Mouse (Mus musculus) MEL (cell line): ENCODE results near the gene Taf1c.

Experiments
- CTCF ChIP-seq, 3 experiments: IDR thresholded peaks in 2 of 3; conservative IDR thresholded peaks in 1 of 3; 2 replicates each; pipeline ENCODE4 v1.5.1; 2011 to 2012; ENCODE audit warnings: low read length in 3 of 3, low read depth in 2 of 3, mild to moderate bottlenecking in 2 of 3, improper control_type of control experiment in 1 of 3, inconsistent platforms in 1 of 3, mixed read lengths in 1 of 3, moderate library complexity in 1 of 3; ENCODE audit not compliant: control insufficient read depth in 1 of 3, insufficient read depth in 1 of 3, poor library complexity in 1 of 3, severe bottlenecking in 1 of 3
- HCFC1 ChIP-seq: IDR thresholded peaks from 2 replicates; pipeline ENCODE4 v1.6.1; 2012; ENCODE audit warnings: low read depth, mild to moderate bottlenecking, inconsistent platforms, low read length, improper control_type of control experiment, moderate library complexity
- POLR2A ChIP-seq, 2 experiments: IDR thresholded peaks; 2 replicates each; pipeline ENCODE4 v1.6.1; 2011 to 2012; ENCODE audit warnings: low read length in 2 of 2, mild to moderate bottlenecking in 2 of 2, control low read depth in 1 of 2, improper control_type of control experiment in 1 of 2, low read depth in 1 of 2, moderate library complexity in 1 of 2; ENCODE audit not compliant: control insufficient read depth in 1 of 2, insufficient read depth in 1 of 2, poor library complexity in 1 of 2
- TAL1 ChIP-seq: IDR thresholded peaks from 2 replicates; pipeline ENCODE4 v1.6.1; 2012; ENCODE audit warnings: mild to moderate bottlenecking, inconsistent platforms, low read length, moderate library complexity, mixed read lengths
- TCF12 ChIP-seq: IDR thresholded peaks from 2 replicates; pipeline ENCODE4 v1.6.1; 2014; ENCODE audit warnings: low read depth, mild to moderate bottlenecking, inconsistent platforms, low read length, improper control_type of control experiment, moderate library complexity
- ZC3H11A ChIP-seq: IDR thresholded peaks from 2 replicates; pipeline ENCODE4 v1.6.1; 2012; ENCODE audit warnings: low read depth, mild to moderate bottlenecking, inconsistent platforms, low read length, improper control_type of control experiment

DNA sequence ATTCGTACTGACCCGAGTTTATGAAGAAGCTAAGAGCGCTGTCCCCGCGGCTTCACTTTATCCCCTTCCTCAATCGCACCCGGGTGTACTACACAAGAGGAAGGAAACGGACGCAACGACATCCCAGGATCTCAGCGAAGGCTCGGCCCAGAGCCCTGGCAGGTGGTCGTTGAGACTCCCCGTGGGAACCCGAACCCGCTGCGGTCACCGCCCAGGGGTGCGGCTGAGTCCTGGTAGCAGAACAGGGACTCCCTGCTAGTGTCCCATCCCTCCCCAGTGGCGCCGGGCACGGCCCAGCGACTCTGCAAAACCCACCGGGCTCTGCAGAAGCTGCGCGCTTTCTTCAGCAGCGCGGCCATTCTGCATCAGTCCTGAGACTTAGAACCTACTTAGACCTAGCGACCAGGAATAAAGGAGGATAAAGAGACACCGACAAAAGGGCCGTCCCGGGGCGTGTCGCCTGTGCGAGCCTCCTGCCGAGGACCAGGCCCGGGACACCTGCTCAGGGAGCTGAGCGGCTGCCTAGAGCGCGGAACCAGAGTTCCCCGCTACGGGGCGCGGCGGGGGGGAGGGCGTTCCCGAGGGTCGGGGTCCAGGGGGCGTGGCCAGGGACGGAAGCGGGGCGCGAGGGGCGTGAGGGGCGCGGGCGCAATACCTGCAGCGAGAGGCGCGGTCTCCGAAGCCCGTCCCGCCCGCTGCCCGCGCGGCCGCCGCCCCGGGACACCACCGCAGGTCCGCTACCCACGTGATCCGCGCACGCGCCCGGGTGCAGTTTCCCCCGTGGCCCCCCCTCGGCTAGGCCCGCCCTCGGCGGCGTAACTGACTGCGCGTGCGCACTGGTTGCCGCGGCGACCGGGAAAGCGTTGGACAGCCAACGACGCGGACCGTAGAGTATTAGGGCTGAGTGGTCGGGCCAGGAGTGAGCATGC is 30.3 kb downstream of the Taf1c start, which contains the start of the genes Hsdl1 and Dnaaf1:
- TF ChIP-seq TAL1 (no peak), POLR2A (IDR thresholded peaks at IDR 0.05; ENCODE audit: control insufficient read depth in 1 of 2, insufficient read depth in 1 of 2, low read depth in 1 of 2, low read length in 2 of 2, poor library complexity in 1 of 2) (peak; percentile 61 to 88; a peak in 3 of 4 replicates), HCFC1 (peak; percentile 64; the same call in 1 of the 2 replicates), TCF12 (peak; percentile 30; the same call in 1 of the 2 replicates), ZC3H11A (no peak), CTCF (IDR thresholded peaks at IDR 0.05 in 2 of 3, conservative IDR thresholded peaks at IDR 0.05 in 1 of 3; ENCODE audit: control insufficient read depth in 1 of 3, insufficient read depth in 1 of 3, low read depth in 2 of 3, low read length in 3 of 3, poor library complexity in 1 of 3, severe bottlenecking in 1 of 3) (no peak)
